Mouse (Mus musculus) lung, adult 2 months (tissue): ENCODE measurements around the gene Bbc3.

Experiments used
- CTCF ChIP-seq: fragments of 200-500 bp; IDR thresholded peaks from 2 replicates; pipeline ENCODE4 v1.5.1; 2011; ENCODE audit warnings: mild to moderate bottlenecking, low read length, control low read depth; ENCODE audit not compliant: insufficient read depth
- POLR2A ChIP-seq: fragments of 200-500 bp; IDR thresholded peaks from 2 replicates; pipeline ENCODE4 v1.6.1; 2011; ENCODE audit warnings: low read depth, mild to moderate bottlenecking, control low read depth, low read length, borderline replicate concordance; ENCODE audit errors: extremely low read depth

DNA sequence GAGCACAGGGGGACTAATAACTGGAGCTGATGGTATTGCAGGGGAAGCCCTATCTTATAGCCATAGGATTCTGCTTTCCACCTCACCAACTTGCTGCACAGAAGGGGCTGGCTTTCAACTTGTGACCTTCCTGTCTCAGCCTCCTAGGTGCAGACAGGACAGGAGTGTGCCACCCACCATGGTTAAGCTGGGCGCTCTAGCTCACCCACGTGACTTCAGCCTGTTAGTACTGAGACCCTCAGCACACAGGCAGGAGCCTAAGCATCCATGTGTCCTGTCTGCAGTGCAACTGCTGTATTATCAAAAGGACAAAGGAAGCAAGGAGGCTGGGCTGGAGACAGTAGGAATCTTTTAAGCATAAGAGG is 18.4 kb downstream of the Bbc3 start:
- no peak for TF ChIP-seq CTCF
- no peak for TF ChIP-seq POLR2A
